Mouse (Mus musculus) midbrain, embryonic 14.5 days (tissue): ENCODE results near the gene Elavl1. TPM values are rescaled to one million over a fixed set of nuclear protein-coding genes. Genes with fewer than 3 reads are reported as not detected.
A peak's percentile ranks its signal among the peaks of the same experiment; 100 is the strongest.

Source experiments
- ATAC-seq: fragments of 200-750 bp; cut with Nextera tagmentation; 2 replicates; pipeline ENCODE4 v1.8.0; 2017; ENCODE audit warnings: moderate number of reproducible peaks, moderate library complexity; ENCODE audit not compliant: low FRiP score, low TSS enrichment
- DNase-seq: peaks from one replicate; pipeline ENCODE4 v3.0.0-alpha.2; 2015
- H3K27ac ChIP-seq: fragments of 300-500 bp; sonication (generic); replicated peaks from 2 replicates; pipeline ENCODE4 v1.5.1; 2014; ENCODE audit warnings: mild to moderate bottlenecking, low read depth, low read length, moderate library complexity
- H3K27me3 ChIP-seq: fragments of 300-500 bp; sonication (generic); 2 replicates; pipeline ENCODE4 v1.6.1; 2014; ENCODE audit warnings: low read length, control low read depth, mixed read lengths; ENCODE audit not compliant: control insufficient read depth, insufficient read depth
- H3K36me3 ChIP-seq: fragments of 300-500 bp; sonication (generic); 2 replicates; pipeline ENCODE4 v1.6.1; 2014; ENCODE audit warnings: low read length, control low read depth; ENCODE audit not compliant: control insufficient read depth, insufficient read depth
- H3K4me1 ChIP-seq: fragments of 300-500 bp; sonication (generic); 2 replicates; pipeline ENCODE4 v1.6.1; 2014; ENCODE audit warnings: mild to moderate bottlenecking, antibody characterized with exemption, low read length, control low read depth; ENCODE audit not compliant: control insufficient read depth, insufficient read depth
- H3K4me2 ChIP-seq: fragments of 300-500 bp; sonication (generic); 2 replicates; pipeline ENCODE4 v1.6.1; 2014; ENCODE audit warnings: mild to moderate bottlenecking, low read length, moderate library complexity
- H3K4me3 ChIP-seq: fragments of 300-500 bp; sonication (generic); replicated peaks from 2 replicates; pipeline ENCODE4 v1.5.1; 2014; ENCODE audit warnings: low read depth, low read length
- H3K9ac ChIP-seq: fragments of 300-500 bp; sonication (generic); replicated peaks from 2 replicates; pipeline ENCODE4 v1.6.1; 2014; ENCODE audit warnings: mild to moderate bottlenecking, low read length, moderate library complexity
- H3K9me3 ChIP-seq: fragments of 300-500 bp; sonication (generic); 2 replicates; pipeline ENCODE4 v1.6.1; 2016; ENCODE audit warnings: low read length, control low read depth, mixed read lengths; ENCODE audit not compliant: control insufficient read depth
- WGBS: fragments of 180-500 bp; shearing (Covaris S2); extraction: QIAGEN DNeasy Blood & Tissue Kit; methylation state at CpG from one replicate; pipeline ENCODE4 v1.1.7; 2014; 5-methylcytosine and 5-hydroxymethylcytosine counted together
- polyA plus RNA-seq: library from polyadenylated mRNA; unstranded; fragments of >200 nt; fragmentation: Nextera tagmentation; extraction: Ambion mirVana; gene quantifications from 2 replicates; pipeline ENCODE4 v1.2.1, GENCODE M21; 2014

Gene Elavl1
- polyA plus RNA-seq, 1 experiment from 2014 or later = 157 TPM

GRCm38 (mm10) chr8:4250306-4250970 is 74.8 kb downstream of the Elavl1 start:
- Histone ChIP-seq H3K9me3 (no peaks in the 10 kb centered on the region), H3K4me2 (no peak overlapping the region), H3K4me3 (no peak overlapping the region), H3K4me1 (peaks cover 17% of the 10 kb centered on the region), H3K9ac (no peak overlapping the region), H3K27ac (no peak overlapping the region), H3K27me3 (no peaks in the 10 kb centered on the region), H3K36me3 (peaks cover 51% of the 10 kb centered on the region)
- peak; percentile 87 for DNase-seq
- 28% methylated on average over 26 of the region's 26 CpGs for WGBS
- ATAC-seq = peak; percentile 19; the same call in 1 of the 2 replicates

DNA sequence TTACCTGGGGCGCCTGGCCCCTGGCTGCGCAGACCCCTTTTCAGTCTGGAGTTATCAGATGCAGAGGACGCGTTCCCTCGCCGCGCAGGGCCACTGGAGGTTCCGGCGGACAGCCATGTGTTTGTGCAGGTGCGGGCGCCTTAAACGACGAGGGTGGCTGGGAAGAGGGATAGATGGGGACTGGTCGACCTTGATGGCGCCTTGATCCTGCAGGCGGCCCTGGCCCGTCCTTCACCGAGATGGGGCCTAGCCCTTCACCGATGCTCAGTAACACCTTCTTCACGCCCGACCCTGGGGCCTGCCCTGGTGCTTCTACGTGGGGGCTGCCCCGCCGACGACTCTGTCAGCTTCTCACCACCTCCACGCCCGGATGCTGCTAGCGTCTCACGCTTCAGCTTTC is 76.0 kb downstream of the Elavl1 start:
- Histone ChIP-seq H3K4me3 (no peak overlapping the region), H3K36me3 (peaks cover 51% of the 10 kb centered on the region), H3K9me3 (no peaks in the 10 kb centered on the region), H3K27ac (0 out of 2 replicates have a peak overlapping the region, but pooled peaks have one; percentile 8), H3K9ac (no peak overlapping the region), H3K27me3 (no peaks in the 10 kb centered on the region), H3K4me1 (peaks cover 11% of the 10 kb centered on the region), H3K4me2 (no peak overlapping the region)
- DNase-seq = no peak
- WGBS = 16% methylated on average over 29 of the region's 29 CpGs
- no peak for ATAC-seq

- Histone ChIP-seq H3K4me1 (peaks cover 5% of the 10 kb centered on the region), H3K27ac (0 out of 2 replicates have a peak within 1 kb of the TSS, but pooled peaks have one; percentile 8), H3K4me2 (no peak within 1 kb of the TSS), H3K9me3 (no peaks in the 10 kb centered on the region), H3K4me3 (no peak within 1 kb of the TSS), H3K27me3 (no peaks in the 10 kb centered on the region), H3K36me3 (peaks cover 62% of the 10 kb centered on the region), H3K9ac (no peak within 1 kb of the TSS)
- ATAC-seq (no peak), DNase-seq (no peak)
- WGBS = 77% methylated on average over 15 of the region's 15 CpGs
Measured at GRCm38 (mm10) chr8:4247951-4248540, 77.2 kb downstream of the Elavl1 start, which contains the start of gene Tgfbr3l. Gene Tgfbr3l (plus strand): TSS chr8:4248214.

DNA sequence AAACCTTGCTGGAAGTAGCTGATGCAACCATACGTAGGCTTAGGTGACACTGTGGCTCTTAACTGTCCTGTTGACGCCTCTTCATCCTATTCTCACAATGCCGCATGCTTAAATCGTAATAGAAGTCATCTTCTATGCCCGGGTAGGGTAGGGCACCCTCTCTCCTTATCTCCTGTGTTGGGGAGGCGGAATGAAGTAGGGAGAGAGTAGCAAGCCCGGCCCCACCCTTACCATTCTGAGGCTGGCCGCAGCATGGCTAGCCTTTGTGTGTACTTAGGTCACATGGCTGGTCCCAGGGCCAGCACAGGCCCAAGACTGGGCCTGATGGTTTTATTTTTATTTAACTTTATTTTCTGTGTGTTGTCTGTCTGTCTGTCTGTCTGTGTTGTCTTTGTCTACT is 78.0 kb downstream of the Elavl1 start:
- no peak for DNase-seq
- Histone ChIP-seq H3K36me3 (peaks cover 70% of the 10 kb centered on the region), H3K27ac (no peak overlapping the region), H3K9me3 (no peaks in the 10 kb centered on the region), H3K4me1 (peaks cover under 1% of the 10 kb centered on the region), H3K4me2 (no peak overlapping the region), H3K4me3 (no peak overlapping the region), H3K9ac (no peak overlapping the region), H3K27me3 (no peaks in the 10 kb centered on the region)
- 95% methylated on average over 8 of the region's 8 CpGs for WGBS
- no peak for ATAC-seq

DNA sequence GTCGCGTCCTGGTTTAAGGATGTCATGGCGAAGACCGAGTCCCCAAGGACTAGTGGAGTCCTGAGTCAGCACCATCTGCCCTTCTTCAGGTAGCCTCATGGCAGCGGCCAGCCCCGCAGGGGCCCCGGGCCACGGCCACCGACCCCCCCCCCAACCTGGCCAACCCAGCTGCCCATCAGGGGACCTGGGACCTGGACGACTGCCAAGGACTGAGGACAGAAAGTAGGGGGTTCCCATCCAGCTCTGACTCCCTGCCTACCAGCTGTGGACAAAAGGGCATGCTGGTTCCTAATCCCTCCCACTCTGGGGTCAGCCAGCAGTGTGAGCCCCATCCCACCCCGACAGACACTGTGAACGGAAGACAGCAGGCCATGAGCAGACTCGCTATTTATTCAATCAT is 79.5 kb downstream of the Elavl1 start:
- Histone ChIP-seq H3K9ac (no peak overlapping the region), H3K4me1 (no peaks in the 10 kb centered on the region), H3K4me3 (no peak overlapping the region), H3K27me3 (no peaks in the 10 kb centered on the region), H3K36me3 (peaks cover 80% of the 10 kb centered on the region), H3K27ac (no peak overlapping the region), H3K9me3 (no peaks in the 10 kb centered on the region), H3K4me2 (no peak overlapping the region)
- DNase-seq = no peak
- ATAC-seq = no peak
- WGBS = 84% methylated on average over 13 of the region's 13 CpGs

DNA sequence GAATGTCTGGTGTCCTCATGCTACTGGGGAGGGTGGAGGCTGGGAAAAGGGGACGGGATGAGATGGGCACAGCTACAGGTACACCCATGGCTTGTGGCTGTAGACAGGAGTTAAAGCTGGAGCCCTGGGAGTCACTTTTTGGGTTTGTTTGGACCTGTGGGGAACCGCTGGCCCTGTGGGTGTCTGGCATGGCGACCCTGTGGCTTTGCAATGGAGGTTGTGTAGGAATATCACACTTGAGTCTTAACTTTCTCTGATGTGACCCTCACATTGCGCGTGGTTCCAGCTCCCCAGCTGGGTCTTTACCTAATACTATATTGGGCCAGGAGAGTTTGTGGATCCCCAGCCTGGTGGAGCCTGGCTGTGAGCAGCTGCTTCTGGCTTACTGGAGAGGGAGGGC is 80.2 kb downstream of the Elavl1 start:
- ATAC-seq = no peak
- H3K36me3 ChIP-seq = peaks cover 80% of the 10 kb centered on the region
- H3K4me3 ChIP-seq = no peak overlapping the region
- H3K4me1 ChIP-seq = peaks cover 3% of the 10 kb centered on the region
- no peaks in the 10 kb centered on the region for H3K9me3 ChIP-seq
- 93% methylated on average over 5 of the region's 5 CpGs for WGBS
- no peaks in the 10 kb centered on the region for H3K27me3 ChIP-seq
- no peak overlapping the region for H3K9ac ChIP-seq
- H3K4me2 ChIP-seq = no peak overlapping the region
- no peak overlapping the region for H3K27ac ChIP-seq
- no peak for DNase-seq

GRCm38 (mm10) chr8:4239193-4239890 is 85.9 kb downstream of the Elavl1 start:
- H3K4me3 ChIP-seq = peak overlapping the region; percentile 70
- H3K4me2 ChIP-seq = peak overlapping the region; percentile 95
- ATAC-seq (peak; percentile 15), DNase-seq (no peak)
- H3K27me3 ChIP-seq = no peaks in the 10 kb centered on the region
- no peaks in the 10 kb centered on the region for H3K9me3 ChIP-seq
- H3K4me1 ChIP-seq = peaks cover 18% of the 10 kb centered on the region
- H3K9ac ChIP-seq = peak overlapping the region; percentile 75
- WGBS = 15% methylated on average over 19 of the region's 19 CpGs
- H3K36me3 ChIP-seq = peaks cover 31% of the 10 kb centered on the region
- H3K27ac ChIP-seq = peak overlapping the region; percentile 93; the same call in 1 of the 2 replicates

DNA sequence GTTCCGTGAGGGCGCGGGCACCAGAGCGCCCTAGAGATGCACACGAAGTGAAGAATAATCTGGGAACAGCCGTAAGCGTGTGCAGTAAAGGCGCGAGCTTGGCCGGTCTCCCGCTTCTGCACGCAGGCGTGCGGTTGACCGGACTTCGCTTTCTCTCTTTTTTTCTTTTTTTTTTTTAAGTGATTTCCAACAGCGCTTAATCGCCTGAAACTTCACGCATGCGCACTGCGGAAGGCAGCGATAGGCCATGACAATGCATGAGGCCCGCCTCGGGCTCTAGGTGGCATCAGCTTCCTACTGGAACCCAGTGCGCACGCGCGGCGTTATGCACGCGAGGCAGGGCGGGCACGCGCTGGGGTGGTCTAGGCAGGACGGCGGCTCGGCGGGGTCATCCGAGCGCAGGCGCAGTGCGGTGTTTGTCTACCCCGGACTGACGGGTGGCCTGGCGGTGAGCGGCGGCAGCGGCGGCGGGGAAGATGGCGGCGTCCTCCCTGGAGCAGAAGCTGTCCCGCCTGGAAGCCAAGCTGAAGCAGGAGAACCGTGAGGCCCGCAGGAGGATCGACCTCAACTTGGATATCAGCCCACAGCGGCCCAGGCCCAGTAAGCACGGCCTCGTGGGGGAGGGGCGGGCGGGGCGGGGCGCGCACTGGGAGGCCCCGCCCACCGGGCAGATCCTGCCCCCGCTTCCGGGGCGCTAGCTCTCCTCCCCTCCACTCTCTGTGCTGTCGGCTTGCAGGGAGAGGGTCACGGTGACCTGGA is 86.6 kb downstream of the Elavl1 start, which contains the start of the genes Map2k7 and Gm49320:
TSS of gene Map2k7 (plus strand) at position 307 of the 759 bp plus-strand sequence.
TSS of gene Gm49320 (plus strand) at position 432 of the 759 bp plus-strand sequence.
- under 1% methylated on average over 71 of the region's 71 CpGs for WGBS
- no peaks in the 10 kb centered on the region for H3K9me3 ChIP-seq
- H3K27me3 ChIP-seq = no peaks in the 10 kb centered on the region
- DNase-seq (peak; percentile 100), ATAC-seq (peak; percentile 95)
- H3K4me3 ChIP-seq = peak within 1 kb of the TSS; percentile 70
- H3K36me3 ChIP-seq = peaks cover 24% of the 10 kb centered on the region
- H3K27ac ChIP-seq = peak within 1 kb of the TSS; percentile 93
- peak within 1 kb of the TSS; percentile 95 for H3K4me2 ChIP-seq
- peaks cover 18% of the 10 kb centered on the region for H3K4me1 ChIP-seq
- H3K9ac ChIP-seq = peak within 1 kb of the TSS; percentile 75
